Mouse (Mus musculus) bone marrow, adult 2 months (tissue): ENCODE measurements at regions not wholly inside any gene's neighbourhood (a gene's known extent, or its start where the extent isn't known, plus 50 kb on each side); places are given as distances from the start of the nearest gene placed in this dataset.

Experiments used
- CTCF ChIP-seq: fragments of 200-500 bp; IDR thresholded peaks from 2 replicates; pipeline ENCODE4 v1.5.1; 2011; ENCODE audit warnings: low read length, control low read depth; ENCODE audit not compliant: control insufficient read depth, insufficient read depth
- POLR2A ChIP-seq: fragments of 200-500 bp; IDR thresholded peaks from 2 replicates; pipeline ENCODE4 v1.6.1; 2011; ENCODE audit warnings: low read depth, mild to moderate bottlenecking, control low read depth, low read length, borderline replicate concordance; ENCODE audit not compliant: control insufficient read depth

DNA sequence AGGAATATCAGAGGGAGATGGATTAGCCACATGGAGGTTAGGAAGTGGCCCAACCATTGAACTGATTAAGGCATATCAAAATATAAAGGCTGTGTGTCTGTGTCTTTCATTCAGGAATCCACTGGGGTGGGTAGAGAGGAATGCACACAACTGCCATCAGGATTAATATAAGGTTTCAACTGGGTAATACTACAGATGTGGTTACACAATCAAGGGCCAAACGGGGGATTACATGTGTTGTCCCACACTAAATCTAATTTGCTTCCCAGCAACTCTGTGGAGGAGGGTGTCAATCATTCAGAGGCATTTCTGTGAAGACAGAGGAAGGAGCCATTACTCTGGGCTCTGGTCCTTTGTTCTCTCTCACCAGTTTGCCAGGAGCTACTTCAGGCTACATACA, 416.0 kb upstream of the Zfp960 start:
- no peak for TF ChIP-seq CTCF
- TF ChIP-seq POLR2A = no peak
